Mouse (Mus musculus): ENCODE results near the gene Mrps10. TPM values are rescaled to one million over a fixed set of nuclear protein-coding genes. Genes with fewer than 3 reads are reported as not detected.
"Not testable (repeated sequence)": the region's sequence is repeated elsewhere in the genome, so short reads cannot be mapped to it uniquely, and the experiment has no call there.

Gene Mrps10
- total RNA-seq (2021) = 10 to 100 TPM; 23.9 to 29.3 TPM

DNA sequence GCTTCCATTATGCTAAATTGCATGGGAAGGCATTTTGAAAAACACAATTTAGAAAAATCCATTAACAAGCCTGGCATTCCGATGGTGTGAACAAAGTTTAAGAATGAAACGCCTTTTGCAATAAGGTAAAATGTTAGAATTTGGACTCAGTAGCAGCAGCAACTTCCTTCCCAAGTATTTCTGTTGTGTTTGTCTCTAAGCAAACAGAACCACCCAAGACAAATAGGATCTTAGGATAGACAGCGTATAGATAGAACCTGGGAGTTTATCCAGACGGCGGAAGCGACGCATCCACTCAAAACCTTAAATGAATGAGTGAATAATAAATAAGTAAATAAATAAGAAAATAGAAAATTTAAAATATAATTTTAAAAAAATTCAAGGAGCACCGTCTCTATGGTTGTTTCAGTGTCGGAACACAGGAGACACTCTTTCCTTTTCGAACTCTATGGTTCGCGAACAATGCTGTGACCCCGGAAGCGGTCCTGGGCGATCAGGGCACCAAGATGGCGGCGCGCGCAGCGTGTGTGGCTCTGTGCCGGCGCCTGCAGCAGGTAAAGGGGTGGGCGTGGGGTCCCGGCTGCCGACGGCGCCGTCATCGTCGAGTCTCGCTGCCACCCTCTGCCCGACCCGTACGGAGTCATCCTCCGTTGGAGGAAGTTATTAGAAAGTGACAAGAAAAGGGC is at the start of gene Mrps10:
Mrps10 (plus strand) TSS at position 487 of the 686 bp plus-strand sequence.
- peak; percentile 81 to 83 for DNase-seq

DNA sequence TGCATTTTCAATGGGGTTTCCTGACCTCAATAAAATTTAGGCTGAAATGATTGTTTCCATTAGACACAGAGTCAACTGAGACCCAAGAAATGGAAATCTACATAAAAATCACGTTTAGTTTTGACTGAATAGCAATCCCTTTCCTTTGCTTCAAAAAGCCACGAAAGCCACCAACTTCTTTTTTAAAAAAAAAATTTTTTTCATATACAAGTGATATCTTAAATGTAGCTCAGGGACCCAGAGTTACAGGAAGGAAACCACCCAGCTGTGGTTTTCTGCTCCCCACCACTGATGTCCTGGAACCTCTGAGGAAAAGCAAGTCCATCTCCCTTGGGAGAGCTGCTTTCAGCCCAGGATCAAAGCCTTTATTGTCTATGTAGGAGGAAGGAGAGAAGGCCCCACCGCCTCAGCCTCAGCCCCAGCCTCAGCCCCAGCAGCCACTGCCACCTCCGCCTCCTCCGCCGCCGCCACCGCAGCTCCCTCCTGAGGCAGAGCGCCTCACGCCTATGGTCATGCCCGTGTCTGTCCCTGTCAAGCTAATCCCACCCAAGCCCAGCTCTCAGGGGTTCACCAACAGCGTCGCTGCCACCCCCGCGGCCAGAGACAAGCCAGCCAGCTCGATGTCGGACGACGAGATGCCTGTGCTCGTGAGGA is 49.6 kb upstream of the Mrps10 start:
- DNase-seq = no peak

DNA sequence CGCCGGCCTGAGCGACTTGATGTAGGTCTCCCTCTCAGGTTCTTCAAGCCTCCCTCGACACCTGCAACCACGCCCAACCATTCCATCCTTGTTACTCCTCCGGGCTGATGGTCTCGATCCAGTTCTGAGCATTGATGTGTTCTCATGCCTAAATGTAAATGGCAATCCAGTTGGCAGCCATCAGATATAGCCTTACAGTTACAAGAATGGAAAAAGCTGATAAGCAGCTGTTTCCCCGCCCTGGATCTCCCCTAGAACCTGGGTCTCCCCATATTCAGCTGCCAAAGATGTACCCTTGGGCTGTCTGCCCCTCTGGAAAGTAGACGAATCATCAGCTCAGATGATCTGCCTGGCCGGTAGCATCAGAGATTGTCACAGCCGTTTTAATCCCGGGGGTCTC is 48.9 kb upstream of the Mrps10 start:
- no peak for DNase-seq

DNA sequence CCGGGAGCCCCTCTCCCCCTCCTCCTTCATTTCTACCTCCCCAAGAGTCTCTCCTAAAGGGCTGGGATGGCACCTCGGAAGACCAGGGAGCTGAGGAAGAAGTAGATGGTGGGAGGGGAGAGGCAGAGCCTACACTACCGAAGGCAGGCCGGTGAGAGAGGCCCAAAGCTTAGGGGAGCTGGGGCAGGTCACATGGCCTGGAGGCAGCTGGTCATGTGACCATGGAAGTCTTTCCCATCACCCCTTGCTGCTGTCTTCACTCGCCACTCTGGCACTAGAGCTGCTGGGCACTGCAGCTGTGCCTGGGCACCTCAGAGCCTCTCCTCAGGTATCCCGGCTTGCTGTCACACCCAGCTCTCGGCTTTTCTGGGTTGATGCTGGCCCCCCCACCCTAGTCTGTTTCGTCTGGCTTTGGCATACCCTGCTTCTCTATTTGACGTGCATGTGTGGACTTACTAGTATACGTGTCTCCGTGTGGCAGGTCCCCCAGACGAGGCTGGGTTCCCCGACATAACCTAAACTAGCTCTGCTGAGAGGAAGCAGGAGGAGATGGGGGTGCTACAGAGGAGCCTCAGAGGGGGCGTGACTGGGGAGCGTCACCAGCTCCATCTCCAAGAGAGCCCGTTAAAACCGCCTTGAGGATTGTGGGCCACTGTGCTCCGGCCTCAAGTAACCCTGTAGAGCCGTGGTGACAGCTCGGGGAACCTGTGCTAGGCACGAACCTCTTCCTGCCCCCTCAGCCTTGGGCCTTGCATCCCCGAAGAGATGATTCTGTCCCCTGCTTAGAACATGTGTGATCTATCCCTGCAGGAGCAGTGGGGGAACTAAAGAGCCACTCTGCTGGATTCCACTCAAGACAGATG is 46.3 kb upstream of the Mrps10 start:
- no peak for DNase-seq

DNA sequence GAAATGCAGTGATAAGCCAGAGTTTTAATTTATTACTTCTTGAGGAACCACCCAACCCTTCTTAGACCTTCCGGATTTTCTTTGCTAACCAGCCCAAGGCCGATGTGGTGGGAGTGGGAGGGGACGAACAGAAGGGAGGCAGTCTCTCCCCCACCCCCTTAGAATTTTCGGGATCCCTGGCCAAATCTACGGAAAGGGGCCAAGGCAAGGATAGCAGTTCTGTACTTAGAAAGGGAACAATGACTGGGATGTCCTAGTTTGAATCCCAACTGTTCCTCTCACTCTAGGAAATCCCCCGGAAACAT is 45.7 kb upstream of the Mrps10 start:
- DNase-seq = no peak

DNA sequence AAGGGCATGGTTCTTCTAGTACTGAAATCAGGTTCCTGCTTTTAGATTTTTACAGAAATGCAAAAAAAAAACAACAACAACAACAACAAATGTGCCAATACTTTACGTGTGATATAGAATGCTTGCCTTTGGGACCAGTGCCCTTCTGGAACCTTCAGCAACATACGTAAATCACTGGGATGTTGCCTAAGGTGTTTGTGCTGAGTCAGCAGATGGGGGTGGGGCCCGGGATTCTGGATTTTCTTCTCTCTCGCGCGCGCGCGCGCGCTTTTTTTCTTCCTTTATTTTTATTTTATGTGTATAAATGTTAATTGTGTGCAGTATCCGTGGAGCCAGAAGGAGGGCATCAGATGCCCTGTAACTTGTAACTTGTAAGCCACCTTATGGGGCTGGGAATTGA is 41.1 kb upstream of the Mrps10 start:
- DNase-seq = no peak

DNA sequence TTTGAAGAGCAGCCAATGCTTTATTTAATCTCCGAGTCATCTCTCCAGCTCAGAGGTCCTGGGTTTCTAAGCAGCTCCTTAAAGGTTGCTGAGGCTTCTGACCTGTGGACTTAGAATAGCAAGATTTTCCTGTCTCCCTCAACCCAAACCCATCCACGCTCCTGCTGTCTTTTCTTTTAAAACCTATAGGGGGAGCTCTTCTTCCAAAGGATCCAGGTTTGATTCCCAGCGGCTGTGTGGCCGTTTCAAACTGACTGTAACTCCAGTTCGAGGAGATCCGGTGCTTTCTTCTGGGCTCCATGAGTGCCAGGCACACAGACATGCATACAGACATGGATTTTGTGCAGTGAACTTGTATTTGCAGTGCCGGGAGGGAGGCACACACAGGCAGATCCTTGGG is 40.7 kb upstream of the Mrps10 start:
- DNase-seq = no peak

DNA sequence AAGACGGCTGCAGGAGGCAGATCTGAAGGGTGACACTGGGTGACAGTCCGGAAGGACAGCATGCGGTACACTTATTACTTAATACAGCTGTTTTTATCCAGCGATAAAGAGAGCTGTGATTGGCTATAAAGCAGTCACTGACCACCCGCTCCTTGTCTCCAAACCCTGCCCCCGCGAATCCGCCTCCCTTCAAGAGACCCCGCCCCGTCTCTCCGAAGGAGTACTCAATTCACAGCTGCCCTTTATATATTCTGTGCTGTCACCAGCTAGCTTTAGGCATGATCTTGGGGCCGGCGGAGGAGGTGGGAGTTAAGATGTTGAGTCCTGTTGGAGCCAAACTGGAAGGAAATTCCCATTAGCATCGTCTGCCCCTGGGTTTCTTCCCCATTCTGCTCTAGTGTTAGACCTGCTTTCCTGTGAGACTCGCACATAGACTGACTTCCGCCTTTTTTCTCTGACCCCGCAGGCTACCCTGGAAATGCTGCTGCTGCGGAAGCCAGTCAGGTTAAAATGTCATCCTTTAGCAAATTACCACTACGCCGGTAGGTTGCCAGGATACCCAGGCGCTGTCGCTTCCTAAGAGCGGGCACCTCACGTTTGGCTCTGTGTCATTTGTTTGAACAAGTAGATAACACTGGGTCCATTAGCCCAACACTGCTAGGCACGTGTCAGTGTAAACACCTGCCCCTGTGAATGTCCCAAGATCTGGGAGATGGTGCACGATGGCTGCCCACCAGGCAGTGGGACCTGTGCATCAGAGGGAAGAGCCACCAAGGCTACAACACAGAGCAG is 39.9 kb upstream of the Mrps10 start:
- DNase-seq = no peak

DNA sequence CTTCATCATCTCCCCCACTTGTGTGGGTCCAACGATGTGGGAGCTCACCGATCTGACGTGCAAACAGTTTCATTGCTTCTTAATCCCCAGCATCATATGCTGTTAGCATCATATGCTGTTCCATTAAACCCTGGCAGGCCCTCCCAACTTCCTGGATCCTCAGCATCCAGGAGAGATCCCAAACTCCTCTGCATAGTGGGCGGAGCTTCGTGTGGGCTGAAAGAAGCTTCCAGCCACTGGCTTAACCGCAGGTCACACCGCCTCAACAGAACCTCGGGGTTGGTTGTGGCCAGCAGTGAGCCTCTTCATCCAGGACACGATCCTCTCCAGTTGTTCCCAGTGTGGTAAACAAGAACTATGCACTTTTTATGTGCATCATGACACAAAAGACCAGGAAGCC is 38.1 kb upstream of the Mrps10 start:
- DNase-seq = no peak

DNA sequence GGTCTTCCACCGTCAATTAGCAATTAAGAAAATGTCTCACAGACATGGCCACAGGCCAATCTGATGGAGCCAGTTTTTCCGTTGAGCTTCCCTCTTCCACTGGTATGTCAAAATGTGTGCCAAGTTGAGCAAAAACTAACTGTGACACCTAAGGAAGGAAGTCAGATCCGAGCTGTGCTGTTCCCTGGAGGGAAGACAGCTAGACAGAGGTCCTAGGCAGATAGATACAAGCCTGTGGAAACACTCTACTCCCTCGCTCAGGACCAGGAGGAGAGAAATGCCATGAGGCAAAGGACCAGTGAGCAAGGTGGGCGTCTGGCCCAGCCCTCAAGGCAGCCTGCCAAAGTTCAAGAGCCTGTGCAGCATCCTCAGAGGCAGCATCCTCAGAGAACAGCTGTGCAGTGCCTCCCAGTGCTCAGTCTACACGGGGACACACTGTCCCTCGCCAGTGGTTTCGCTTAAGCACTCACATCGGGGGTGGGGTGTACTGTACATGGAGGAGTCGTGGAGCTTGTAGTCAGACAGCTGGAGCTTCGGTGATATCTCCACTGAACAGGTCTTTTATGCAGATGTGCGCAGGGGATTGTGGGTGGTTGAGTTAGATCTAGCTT is 36.6 kb upstream of the Mrps10 start:
- DNase-seq = no peak

DNA sequence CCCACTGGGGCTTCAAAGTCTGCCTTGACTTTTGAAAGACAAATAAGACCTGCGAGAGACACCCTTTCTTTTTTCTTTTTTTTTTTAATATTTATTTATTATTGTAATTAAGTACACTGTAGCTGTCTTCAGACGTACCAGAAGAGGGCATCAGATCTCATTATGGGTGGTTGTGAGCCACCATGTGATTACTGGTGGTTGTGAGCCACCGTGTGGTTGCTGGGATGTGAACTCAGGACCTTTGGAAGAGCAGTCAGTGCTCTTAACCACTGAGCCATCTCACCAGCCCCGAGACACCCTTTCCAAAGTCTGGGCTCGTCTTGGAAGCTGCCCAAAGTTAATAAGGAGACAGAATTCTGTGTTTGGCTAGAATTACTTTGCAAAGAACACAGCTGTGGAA is 36.0 kb upstream of the Mrps10 start:
- DNase-seq = not testable (repeated sequence)

DNA sequence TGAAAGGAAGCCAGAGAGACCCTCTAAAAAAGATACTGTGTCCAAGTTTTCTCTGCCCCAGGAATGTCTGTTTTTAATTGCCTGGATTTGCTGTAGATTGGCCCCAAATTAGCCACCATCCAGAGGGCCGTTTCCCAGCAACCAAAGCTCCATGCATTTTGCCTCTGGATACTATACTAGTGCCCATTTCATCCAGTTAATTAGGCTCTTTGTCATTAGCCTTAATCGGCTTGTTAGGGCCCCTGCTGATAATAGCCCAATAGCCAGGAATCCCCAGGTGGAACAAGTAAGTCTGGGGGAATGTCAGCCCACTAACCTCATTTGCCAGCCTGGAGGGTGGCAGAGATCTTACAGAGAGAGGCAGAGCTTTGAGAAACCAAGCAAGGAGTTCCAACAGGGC is 35.3 kb upstream of the Mrps10 start:
- DNase-seq = no peak

DNA sequence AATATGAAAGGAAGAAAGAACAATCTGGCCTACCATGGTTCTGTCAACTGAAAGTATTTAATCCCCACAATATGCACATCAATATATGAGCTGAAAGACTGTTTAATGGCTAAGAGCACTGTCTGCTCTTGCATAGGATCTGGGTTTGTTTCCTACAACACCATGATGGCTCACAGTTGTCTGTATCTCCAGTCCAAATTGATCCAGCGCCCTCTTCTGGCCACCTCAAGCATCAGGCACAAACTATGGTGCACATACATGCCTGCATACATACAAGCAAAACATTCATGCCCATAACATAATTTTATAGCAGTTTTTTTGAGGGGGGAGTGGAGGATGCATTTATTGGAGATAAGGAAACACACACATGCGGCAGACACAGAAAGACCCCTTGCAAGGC is 25.6 kb upstream of the Mrps10 start:
- no peak for DNase-seq

DNA sequence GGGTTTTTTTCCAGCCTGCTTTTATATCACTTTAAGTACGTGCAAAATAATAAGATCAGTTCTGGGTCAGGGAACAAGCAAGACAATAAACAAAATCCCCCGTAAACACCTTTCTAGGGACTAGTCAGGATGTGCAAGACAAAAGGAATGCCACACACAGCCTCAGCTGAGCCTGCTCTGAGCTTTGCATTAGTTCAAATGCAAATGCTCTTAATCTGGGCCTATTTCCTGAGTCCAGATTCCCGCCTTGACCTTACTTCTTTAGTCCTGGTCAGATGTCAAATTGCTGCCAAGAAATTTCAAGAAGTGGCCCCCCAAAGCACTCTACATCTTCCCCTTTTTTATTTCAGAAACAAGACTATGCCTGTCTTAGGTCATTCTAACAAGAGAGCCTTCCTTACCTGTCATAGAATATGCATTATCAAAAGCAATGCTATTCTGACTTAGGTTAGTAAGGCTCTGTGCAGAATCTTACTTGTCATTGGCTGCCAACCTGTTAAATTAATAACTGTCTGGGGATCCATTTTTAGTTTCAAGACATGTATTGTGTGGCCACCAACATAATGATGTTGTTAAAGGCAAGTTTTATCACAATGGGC is 18.9 kb upstream of the Mrps10 start:
- DNase-seq = no peak

DNA sequence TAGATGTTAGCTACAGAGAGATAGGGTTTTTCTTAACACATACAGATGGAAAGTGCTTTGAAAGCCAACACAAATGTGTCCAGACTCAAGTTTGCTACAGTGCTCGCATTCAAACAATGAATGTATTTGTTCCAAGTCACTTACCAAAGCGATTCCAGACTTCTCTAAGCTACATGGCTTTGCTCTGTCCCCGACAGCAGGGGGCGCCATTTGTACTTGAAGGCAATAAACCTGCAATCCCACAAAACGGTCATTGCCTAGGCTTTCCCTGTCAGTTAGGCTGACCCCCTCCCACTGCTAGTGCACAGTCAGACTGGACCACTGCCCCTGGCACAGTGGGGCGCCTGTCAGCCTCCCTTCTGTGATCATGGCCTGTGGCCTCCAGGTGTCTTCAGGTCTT is 8.7 kb upstream of the Mrps10 start:
- DNase-seq = peak; percentile 16 to 25

DNA sequence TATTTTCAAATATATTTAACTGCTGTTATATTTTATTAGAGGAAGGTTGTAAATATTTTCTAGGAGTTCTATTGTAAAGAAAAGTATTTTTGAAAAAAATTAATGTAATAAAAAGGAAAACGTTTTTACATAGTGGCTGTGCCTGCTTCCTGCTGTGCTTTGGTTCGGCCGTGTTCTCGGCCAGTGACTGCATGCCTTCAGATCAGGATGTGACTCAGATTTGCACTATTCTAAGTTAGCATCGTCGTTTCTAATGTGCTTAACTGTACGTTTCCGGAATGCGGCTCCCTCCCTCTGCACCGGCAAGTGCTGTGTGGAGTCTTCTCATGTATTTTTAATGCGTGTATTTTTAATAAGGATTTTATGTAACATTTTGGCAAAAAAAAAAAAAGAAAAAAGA is 7.3 kb upstream of the Mrps10 start:
- DNase-seq = no peak

DNA sequence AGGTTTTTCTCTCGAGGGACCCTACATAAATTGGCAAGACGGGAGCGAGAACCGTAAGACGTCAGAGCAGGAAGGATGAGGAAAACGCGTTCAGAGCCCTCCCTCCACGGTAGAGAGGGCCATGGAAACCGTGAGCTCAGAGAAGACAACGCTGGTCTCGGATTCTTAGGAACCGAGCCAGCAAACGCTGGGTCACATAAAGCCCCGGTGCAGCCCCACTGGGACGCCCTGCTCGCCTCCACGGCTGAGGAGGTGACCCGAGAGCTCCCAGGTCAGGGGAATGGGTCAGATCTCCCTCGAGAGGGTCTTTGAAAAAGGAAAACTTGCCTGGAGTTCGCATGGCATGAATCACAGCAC is 378 bp downstream of the Mrps10 start:
- DNase-seq = no peak

DNA sequence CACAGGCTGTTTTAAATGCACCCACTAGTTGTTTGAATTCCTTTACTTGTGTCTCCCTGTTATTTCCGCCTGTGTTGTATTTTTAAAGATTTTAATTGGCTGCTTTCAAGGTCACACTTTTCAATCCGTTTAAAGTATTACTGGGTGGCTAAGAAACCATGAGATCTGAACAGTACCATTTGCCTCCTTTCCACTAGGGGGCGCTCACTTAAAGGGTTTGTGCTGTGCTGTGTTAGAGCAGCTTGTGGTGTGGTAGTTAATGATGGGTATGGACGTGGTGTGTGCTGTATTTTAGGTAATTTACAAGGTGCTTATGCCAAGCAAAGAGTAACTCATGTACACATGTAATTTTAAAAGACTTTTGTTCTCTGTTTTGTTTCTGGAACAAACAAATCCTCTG is 2.8 kb downstream of the Mrps10 start:
- DNase-seq = peak in 1 of 2 experiments; percentile 51

DNA sequence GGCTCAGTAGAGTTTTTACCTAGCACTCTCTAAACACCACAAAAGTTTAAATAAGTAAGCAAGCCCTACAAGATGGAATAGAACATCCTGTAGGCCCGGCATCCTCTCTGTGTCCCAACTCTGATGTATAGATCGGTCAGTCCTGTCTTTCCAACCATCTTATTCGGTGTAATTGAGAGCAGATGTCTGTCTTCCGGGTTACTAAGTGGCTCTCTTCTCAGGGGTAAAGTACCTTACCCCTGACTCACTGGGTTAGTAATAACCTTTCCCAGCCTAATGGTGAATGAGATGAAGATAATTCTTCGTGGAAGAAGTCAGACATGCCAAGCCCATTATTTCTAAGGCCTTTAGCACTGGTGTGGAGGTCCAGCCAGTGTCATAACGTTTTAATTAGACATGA is 5.3 kb downstream of the Mrps10 start:
- no peak for DNase-seq

DNA sequence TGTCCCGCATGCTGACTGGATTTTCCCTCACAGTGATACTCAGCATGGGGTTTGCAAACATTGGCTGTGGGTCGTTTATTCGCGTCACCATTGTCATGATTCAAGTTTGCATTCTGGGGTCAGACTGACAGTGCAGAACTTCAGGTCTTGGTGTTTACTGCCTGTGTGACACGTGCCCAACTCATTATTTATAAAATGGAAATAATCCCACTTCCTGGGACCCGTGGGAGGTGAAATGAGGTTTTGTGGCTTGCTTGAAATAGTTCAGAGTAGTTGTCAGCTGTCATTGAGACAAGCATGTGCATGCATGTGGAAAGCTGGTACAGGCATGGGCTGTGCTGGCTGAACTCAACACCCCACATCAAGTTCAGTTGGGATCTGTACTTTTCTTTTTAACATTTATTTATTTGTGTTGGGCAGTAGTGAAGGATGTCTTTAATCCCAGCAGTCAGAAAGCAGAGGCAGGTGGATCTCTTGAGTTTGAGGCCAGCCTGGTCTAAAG is 8.1 kb downstream of the Mrps10 start:
- no peak for DNase-seq

DNA sequence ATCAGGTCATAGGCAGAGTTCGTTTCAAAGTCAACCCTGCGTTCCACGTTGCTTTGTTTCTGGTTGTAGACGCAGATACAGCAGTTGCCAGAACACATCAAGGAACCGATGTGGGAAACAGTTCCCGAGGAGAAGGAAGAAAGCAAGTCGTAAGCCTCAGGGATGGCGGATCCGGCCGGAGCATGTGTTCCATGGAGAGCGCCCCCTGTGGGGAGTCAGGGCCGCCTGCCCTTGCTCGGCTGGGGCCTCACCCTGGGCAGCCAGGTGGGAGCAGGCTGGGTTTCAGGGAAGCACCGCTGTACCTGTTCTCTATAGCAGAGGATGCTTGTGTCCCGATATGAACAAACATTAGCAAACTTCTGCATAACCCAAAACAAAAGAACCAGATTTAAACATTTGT is 9.4 kb downstream of the Mrps10 start:
- no peak for DNase-seq

DNA sequence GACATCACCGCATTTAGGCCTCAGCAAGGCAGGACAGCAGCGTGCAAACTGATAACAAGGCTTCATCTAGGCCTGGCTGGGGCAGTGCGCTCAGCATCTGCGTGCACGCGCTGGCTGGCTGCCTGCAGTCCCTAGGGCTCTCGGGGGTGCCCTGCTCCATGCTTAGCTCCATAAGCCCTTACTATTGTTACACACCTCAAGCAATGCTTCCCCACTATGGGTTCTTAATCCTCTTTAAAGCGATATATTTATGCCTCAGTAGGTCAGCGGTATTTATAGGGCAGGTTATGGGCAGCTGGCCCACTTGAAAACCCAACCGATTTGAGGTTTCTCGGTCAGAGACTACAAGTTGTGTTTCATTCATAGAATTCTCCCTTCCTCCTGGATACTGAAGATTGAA is 13.2 kb downstream of the Mrps10 start:
- no peak for DNase-seq

Measured in layer of hippocampus, postnatal 36 days (tissue).